Mouse (Mus musculus): ENCODE data around the gene Olfr1487. TPM values are rescaled to one million over a fixed set of nuclear protein-coding genes. Genes with fewer than 3 reads are reported as not detected.

Olfr1487 gene
- polyA plus RNA-seq (2012; fragmentation: generic; extraction: Trizol), result not detected

GRCm38 (mm10) chr19:13617075-13617474 lies at the start of gene Olfr1487:
Gene Olfr1487, plus strand, starts transcription at chr19:13617375.

GRCm38 (mm10) chr19:13583211-13583610 lies 34.0 kb upstream of the Olfr1487 start, which contains the start of gene Olfr1484:
Gene Olfr1484, plus strand, starts transcription at chr19:13583511.

DNA sequence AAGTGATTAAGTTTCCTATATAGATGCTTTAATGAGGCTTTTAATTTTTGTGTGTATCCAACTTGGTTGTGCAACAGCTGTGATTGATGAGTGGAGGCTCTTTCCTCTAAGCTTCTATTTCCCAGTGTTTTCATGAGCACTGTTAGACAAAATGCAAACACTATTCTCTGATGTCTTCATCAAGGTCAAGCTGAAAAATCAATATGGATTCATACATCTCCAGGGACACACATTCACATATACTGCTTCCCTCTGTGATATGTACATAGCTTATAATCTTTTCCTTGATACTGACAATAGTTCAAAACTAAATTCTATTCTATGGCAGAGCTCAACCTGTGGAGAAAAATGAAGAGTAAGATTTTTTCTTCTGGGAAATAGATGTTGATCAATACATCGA lies 14.1 kb downstream of the Olfr1487 start, which contains the start of gene Olfr1489:
Gene Olfr1489, plus strand, starts transcription at position 301 of the 400 bp plus-strand sequence.

DNA sequence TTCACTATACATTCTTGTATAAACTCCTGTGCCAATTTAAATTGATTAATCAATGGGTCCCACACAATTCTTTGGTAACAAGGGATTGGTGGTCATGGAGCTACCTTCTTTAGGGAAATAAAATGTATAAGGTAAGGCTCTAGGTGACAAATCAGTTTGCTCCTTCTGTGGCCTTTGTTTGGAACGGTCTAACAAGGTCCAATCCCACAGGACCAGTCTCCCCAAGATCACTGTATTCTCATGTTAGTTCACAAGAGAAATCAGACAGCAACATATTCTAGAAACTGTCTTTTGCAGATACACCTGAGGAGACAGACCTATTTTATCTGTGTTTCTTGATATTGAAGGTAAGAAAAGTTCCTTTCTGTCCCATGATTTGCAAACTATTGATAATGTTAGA lies 33.6 kb downstream of the Olfr1487 start, which contains the start of gene Olfr1490:
Gene Olfr1490, plus strand, starts transcription at position 301 of the 400 bp plus-strand sequence.

Other genes starting within 250 kb of the Olfr1487 start
- gene Olfr1469, start 209.5 kb upstream of the Olfr1487 start, polyA plus RNA-seq (2012; fragmentation: generic; extraction: Trizol), result not detected
- not detected for gene Olfr1471, start 174.0 kb upstream of the Olfr1487 start, polyA plus RNA-seq (2012; fragmentation: generic; extraction: Trizol)
- not detected for gene Olfr1472, start 161.3 kb upstream of the Olfr1487 start, polyA plus RNA-seq (2012; fragmentation: generic; extraction: Trizol)
- gene Olfr1474, start 147.8 kb upstream of the Olfr1487 start, polyA plus RNA-seq (2012; fragmentation: generic; extraction: Trizol), result not detected
- gene Olfr1475, start 137.2 kb upstream of the Olfr1487 start, polyA plus RNA-seq (2012; fragmentation: generic; extraction: Trizol), result not detected
- gene Olfr1477, start 116.8 kb upstream of the Olfr1487 start, polyA plus RNA-seq (2012; fragmentation: generic; extraction: Trizol), result not detected
- gene Olfr1480, start 89.5 kb upstream of the Olfr1487 start, polyA plus RNA-seq (2012; fragmentation: generic; extraction: Trizol), result not detected
- not detected for gene Olfr1484, start 33.9 kb upstream of the Olfr1487 start, polyA plus RNA-seq (2012; fragmentation: generic; extraction: Trizol)
- gene Olfr1489, start 14.2 kb downstream of the Olfr1487 start, polyA plus RNA-seq (2012; fragmentation: generic; extraction: Trizol), result not detected
- not detected for gene Olfr1490, start 33.7 kb downstream of the Olfr1487 start, polyA plus RNA-seq (2012; fragmentation: generic; extraction: Trizol)
- gene Olfr1491, start 79.9 kb downstream of the Olfr1487 start, polyA plus RNA-seq (2012; fragmentation: generic; extraction: Trizol), result not detected
- gene Olfr1493-ps1, start 105.9 kb downstream of the Olfr1487 start, polyA plus RNA-seq (2012; fragmentation: generic; extraction: Trizol), result not detected
- not detected for gene Olfr1494, start 122.4 kb downstream of the Olfr1487 start, polyA plus RNA-seq (2012; fragmentation: generic; extraction: Trizol)
- gene Olfr1495, start 147.2 kb downstream of the Olfr1487 start, polyA plus RNA-seq (2012; fragmentation: generic; extraction: Trizol), result not detected
- gene Olfr1496, start 160.5 kb downstream of the Olfr1487 start, polyA plus RNA-seq (2012; fragmentation: generic; extraction: Trizol), result not detected
- gene Olfr1497, start 180.8 kb downstream of the Olfr1487 start, polyA plus RNA-seq (2012; fragmentation: generic; extraction: Trizol), result not detected
- gene Olfr1499, start 202.1 kb downstream of the Olfr1487 start, polyA plus RNA-seq (2012; fragmentation: generic; extraction: Trizol), result not detected
- gene Olfr1500, start 213.1 kb downstream of the Olfr1487 start, polyA plus RNA-seq (2012; fragmentation: generic; extraction: Trizol), result not detected
- gene Olfr1501, start 233.3 kb downstream of the Olfr1487 start, polyA plus RNA-seq (2012; fragmentation: generic; extraction: Trizol), result not detected
- not detected for gene Olfr1502, start 244.4 kb downstream of the Olfr1487 start, polyA plus RNA-seq (2012; fragmentation: generic; extraction: Trizol)